Mouse (Mus musculus): ENCODE results near the gene Repin1.
A peak's percentile ranks its signal among the peaks of the same experiment; 100 is the strongest.

The Repin1 gene

GRCm38 (mm10) chr6:48593158-48594042 lies at the start of gene Repin1, which contains the start of gene Gm44965:
TSS of gene Repin1 (plus strand) at chr6:48593883.
TSS of gene Gm44965 (plus strand) at chr6:48593941.
- DNase-seq (ENCODE audit: low spot score), result peak; percentile 50

DNA sequence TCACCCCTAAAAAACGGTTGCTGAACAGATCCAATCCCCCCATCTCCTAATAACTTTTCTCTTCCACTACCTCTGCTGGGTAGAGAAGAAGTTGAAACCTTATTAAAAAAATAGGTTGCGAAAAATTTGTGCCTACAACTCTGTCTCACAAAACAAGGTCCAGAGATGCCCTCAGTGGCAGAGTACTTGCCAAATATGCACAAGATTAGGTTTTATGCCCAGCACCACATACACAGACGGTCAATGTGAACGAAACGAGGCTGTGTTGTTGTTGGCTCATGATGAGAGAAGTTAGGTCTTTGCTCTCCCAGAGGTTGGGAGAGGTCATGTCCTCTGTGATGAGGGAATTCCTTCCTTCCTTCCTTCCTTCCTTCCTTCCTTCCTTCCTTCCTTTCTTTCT lies 48.4 kb upstream of the Repin1 start:
- DNase-seq (ENCODE audit: low spot score), result no peak

DNA sequence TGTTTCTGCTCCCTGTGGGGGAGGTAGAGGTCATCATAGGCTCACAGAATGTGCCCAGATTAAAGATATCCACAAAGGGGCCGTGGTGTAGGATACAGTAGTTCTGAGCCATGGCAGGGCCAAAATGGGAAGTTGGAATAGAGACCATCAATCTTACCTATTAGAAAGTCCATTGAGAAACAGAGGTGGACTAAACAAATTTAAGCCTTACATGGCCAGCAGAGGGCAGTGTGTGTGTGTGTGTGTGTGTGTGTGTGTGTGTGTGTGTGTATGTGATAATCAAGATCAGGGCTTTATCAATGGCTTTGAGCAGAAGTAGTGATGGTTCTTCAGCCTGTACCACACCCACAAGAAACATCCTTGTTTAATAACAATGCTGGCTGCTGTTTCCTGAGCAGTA lies 47.4 kb upstream of the Repin1 start:
- DNase-seq (ENCODE audit: low spot score), result peak; percentile 43

DNA sequence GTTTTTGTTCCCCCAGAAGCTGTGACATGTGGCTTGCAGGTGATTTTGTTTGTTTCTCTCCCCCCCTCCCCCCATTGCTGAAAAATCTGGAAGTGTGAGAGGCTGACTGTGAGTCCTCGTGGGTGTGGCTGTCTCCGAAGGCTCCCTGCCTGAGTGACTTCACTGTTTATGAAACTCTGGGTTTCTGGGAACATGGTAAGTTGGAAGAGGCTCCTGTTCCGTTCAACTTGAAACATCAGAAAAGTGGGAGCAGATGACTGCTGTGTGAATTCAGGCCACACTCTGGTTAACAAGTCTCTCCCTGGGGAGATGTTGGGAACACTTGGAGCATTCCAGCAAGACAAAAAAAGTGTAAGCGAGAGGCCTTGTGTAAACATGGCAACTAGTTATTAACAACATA lies 46.8 kb upstream of the Repin1 start:
- DNase-seq (ENCODE audit: low spot score), result no peak

DNA sequence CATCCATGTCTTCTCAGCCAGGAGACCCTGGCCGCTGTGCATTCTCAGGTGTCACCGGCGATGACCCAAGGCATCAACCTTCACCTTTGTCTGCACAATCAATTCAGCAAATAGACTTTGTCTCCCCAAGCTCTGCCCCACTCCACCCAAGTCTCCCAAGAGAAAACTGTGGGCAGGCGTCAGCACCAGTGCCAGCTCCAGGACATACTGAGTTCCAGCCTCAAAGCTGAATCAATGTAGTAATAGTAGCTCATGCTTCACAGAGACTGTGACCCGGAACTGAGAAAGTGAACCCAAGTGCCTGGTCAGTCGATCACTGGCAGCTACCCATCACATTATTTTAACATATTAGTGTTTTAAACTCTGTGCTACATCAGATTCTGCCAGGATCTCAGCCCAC lies 45.4 kb upstream of the Repin1 start:
- DNase-seq (ENCODE audit: low spot score), result no peak

DNA sequence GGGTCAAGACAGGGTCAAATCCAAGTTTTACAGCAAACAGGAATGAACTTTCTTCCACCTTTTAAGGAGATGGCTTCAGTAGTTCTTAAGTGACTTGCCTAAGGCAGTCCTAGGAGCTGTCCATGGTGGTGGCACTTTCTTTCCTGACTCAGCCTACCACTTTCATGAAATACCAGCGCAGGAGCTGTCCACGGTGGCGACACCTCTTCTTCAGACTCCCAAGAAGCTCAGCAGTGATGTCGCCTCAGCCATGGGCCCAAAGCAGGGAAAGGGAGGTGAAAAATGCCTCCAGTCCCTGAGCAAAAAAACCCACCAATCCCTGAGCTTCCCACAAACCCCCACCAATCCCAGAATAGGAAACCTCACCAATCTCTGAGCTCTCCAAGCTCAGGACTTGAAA lies 40.8 kb upstream of the Repin1 start:
- no peak for DNase-seq (ENCODE audit: low spot score)

GRCm38 (mm10) chr6:48553819-48554218 lies 39.9 kb upstream of the Repin1 start:
- DNase-seq (ENCODE audit: low spot score), result no peak

GRCm38 (mm10) chr6:48554280-48555103 lies 39.2 kb upstream of the Repin1 start, which contains the start of gene Lrrc61:
TSS of gene Lrrc61 (plus strand) at chr6:48554796.
- peak; percentile 99 for DNase-seq (ENCODE audit: low spot score)

- no peak for DNase-seq (ENCODE audit: low spot score)
Measured at GRCm38 (mm10) chr6:48555104-48555890, 38.4 kb upstream of the Repin1 start.

DNA sequence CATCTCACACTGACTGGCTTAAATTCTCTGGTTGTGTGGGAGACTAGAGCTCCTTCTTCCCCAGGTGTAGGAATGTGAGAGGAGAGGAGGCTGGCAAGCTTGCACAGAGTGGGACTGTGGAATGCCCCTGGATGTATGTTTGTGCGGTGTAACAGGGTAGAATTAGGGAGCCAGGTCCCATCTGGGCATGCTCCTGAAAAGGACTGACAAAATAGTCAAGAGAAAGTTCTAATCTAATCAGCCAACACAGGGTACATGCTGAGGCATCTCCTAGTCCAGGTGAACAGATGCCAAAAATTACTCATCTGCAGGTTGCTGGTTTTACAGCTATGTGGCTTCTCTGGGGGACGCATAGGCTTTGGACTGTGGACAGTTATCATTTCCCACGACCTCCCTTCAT lies 37.7 kb upstream of the Repin1 start:
- no peak for DNase-seq (ENCODE audit: low spot score)

DNA sequence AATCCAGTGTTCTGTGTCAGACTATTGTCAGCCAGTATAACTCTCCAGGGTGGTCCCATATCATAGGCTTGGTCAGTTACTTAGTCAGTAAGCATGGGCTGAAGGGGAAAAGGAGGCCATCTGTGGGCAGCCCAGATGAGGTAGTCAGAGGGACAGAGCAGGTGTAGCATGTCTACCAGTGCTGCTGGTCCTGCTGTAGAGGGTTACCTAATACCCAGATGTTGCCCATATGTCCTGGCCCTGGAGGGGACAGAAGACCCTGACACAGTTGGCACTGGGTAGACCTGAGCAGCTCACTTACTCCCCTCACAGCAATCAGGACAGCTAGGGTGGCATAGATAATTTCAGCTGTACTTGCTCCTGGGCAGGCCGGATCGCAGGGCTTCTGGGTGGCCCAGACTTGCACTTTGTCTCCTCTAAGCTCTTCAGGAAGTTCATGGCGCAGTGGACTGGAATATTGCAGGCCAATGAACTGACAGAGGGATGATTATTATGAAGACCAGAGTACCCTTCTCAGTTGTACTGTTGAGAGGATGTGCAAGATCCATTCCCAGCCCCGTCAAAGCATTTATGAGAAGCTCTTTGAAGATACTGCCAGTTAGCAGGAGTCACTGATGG lies 27.9 kb upstream of the Repin1 start:
- DNase-seq (ENCODE audit: low spot score), result no peak

GRCm38 (mm10) chr6:48566312-48566711 lies 27.4 kb upstream of the Repin1 start:
- DNase-seq (ENCODE audit: low spot score), result no peak

DNA sequence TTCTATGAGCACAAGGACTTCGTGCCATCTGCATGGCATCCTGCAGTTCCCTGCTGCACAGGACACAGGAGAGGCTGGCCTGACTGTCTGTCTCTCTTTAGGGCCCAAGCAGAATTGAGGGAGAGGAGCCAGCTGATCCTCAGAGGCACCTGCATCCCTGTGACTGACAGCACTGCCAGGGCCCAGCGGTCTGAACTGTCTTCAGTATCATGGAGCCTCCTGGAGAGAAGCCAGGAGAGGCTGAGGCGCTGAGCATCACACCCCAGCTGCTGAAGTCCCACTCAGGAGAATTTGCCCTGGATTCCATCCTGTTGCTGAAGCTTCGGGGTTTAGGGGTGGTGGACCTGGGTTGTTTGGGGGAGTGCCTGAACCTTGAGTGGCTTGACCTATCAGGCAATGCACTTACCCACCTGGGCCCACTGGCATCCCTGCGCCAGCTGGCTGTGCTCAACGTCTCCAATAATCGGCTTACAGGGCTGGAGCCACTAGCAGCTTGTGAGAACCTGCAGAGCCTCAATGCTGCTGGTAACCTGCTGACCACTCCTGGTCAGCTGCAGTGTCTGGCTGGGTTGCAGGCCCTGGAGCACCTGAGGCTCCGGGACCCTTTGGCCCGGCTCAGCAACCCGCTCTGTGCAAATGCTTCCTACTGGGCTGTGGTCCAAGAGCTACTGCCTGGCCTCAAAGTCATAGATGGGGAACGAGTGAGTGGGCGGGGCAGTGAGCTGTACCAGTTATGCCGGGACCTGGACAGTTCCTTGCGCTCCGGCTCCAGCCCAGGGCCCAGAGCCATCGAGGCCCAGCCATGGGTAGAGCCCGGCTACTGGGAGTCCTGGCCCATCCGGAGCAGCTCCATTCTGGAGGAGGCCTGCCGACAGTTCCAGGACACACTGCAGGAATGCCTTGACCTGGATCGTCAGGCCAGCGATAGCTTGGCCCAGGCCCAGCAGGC lies 25.4 kb upstream of the Repin1 start:
- no peak for DNase-seq (ENCODE audit: low spot score)

DNA sequence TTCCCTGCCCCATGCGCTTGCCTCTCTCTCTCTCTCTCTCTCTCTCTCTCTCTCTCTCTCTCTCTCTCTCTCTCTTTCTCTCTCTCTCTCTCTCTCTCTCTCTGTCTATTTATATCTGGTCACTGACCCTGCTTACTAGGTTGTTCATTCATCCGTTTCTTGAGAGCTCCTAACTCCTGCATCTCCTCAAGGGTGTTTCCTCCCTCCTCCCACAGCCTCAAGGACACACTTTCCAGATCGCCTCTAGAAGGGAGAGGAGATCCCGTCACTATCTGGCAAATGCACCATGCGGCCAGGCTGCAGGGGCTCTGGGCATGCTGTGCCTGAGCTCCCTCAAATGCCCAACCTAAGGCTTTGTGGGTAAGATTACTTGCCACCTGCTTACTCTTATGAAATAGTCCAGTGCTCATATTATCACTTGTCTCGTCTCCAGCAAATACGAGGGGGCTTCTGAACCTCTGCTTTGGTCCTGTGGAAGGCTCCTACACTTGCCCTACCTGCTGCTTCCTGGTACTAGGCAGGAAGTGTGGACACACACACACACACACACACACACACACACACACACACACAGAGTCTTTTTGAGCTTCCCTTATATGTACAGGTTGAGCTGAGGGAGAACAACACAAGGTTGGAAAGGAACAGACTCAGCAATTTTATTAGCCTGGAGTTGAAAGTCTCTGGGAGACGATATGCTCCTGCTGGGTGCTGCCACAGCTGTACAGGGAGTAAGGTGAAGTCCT lies 24.4 kb upstream of the Repin1 start:
- DNase-seq (ENCODE audit: low spot score), result peak; percentile 27

- DNase-seq (ENCODE audit: low spot score), result no peak
Measured at GRCm38 (mm10) chr6:48572014-48572413, 21.7 kb upstream of the Repin1 start.

DNA sequence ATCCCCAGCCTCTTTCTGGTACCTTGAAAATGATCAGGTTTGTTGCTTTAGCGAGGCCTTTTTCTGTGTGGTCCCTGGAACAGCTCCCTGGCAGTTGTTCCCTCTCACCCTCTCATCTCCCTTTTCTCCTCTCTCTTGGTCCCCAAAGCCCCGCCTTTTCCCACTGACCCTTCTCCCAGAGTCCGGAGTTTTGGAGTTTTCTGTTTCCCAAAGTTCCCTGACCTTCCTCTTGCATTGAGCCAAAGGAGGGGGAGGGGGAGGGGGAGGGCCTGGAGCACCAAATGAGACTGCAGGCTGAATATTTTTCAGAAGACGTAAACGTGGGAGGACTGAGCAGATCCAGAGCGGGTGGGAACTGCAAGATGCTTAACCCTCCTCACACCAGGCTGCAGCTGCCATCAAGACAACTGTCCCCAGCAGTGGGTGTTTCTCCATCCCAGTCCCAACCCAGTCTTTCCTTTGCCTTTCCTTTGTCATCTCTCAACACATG lies 21.1 kb upstream of the Repin1 start, which contains the start of gene Rarres2:
Gene Rarres2, minus strand, starts transcription at position 218 of the 490 bp plus-strand sequence.
- no peak for DNase-seq (ENCODE audit: low spot score)

- no peak for DNase-seq (ENCODE audit: low spot score)
Measured at GRCm38 (mm10) chr6:48573280-48573679, 20.4 kb upstream of the Repin1 start.

GRCm38 (mm10) chr6:48573981-48574380 lies 19.7 kb upstream of the Repin1 start:
- no peak for DNase-seq (ENCODE audit: low spot score)

DNA sequence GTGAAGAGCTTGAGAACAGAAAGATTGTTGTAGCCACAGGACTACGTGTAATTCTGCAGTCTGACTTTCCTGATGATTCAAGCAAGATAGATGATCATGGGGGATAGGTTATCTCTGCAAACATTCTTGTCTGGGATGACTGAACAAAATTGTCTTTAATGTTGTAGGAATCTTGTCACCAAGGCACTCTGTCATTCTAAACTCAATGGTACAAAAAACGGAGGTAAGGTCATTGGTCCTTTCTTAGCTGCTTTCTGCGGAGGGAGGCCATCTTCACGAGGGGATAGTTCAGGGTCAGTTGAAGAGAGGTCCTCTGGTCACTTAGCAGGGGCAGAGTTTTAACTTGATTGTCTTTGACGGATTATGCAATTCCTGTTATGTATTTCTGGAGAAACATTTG lies 14.9 kb upstream of the Repin1 start:
- no peak for DNase-seq (ENCODE audit: low spot score)
